Mouse (Mus musculus): ENCODE measurements at regions not wholly inside any gene's neighbourhood (a gene's known extent, or its start where the extent isn't known, plus 50 kb on each side); places are given as distances from the start of the nearest gene placed in this dataset.
A peak's percentile ranks its signal among the peaks of the same experiment; 100 is the strongest.

DNA sequence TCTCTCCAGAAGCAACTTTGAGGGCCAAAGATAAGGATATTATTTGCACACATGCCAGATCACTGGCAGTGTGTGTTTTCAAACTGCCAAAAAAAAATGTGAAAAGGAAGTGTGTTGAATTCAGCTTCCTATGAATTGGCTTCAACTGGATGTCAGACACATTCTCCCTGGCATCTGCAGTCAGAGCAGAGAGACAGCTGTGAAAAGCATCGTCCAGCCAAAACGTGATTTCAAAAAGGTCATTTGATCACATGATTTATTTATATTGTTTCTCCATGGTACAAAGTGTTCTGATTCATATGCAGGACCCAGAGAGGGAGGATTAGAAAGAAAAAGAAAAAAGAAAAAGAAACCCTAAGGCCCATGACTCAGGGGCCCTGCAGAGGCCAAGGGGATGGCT is 207.2 kb upstream of the Adamts9 start:
- no peak for DNase-seq (ENCODE audit: extremely low spot score, low read depth, low spot score)

DNA sequence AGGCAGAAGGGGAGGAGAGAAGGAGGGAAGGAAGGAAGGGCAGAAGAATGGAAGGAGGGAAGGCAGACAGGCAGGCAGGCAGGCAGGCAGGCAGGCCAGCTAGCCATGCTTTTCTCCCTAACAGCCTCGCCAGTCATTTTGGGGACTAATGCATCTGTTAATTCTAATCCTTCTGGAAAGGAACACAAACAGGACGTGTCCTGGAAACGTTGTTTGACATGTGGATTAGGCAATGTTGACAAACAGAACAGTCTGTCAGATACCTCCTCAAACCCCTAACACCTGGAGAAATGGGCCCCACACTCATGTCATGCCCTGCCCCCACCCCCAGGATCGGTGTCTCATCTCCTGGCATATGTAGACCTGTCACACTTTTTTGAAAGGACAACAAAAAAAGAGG is 206.7 kb upstream of the Adamts9 start:
- DNase-seq (ENCODE audit: extremely low spot score, low read depth, low spot score) = no peak

DNA sequence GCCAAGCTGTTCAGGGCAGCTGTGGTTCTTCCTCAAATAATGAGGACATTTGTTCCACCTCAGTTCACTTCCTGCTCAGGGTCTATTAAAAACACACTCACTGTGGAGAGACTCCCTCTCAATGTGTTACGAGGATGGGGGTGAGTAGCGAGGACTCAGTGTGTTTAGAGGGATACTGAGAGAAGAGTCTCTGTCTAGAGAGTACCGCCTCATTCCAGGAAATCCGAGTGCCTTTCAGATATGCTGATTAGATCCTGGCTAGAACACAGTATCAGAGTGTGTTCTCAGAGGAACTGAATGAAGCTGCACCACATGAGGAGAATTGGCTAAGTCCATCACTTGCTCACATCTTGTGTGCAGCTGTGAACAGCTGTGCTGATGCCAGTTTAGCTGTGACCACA is 197.0 kb upstream of the Adamts9 start:
- DNase-seq (ENCODE audit: extremely low spot score, low read depth, low spot score) = no peak

DNA sequence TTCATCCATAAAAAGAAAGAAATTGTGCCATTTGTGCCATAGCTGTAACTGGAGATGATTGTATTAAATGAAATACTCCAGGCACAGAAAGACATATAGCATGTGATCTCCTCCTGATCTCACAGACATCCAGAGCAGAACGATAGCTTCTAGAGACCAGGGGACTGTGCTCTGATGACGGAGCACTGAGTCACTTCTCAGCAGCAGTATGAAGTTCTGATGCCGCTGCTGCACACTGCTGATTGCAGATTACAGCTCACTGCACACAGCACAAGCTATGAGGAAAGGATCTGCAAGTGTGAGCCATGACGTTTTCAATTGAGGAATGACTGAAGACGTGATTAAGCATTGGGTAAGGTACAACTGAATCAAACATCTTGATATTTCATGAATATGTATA is 190.6 kb upstream of the Adamts9 start:
- no peak for DNase-seq (ENCODE audit: extremely low spot score, low read depth, low spot score)

DNA sequence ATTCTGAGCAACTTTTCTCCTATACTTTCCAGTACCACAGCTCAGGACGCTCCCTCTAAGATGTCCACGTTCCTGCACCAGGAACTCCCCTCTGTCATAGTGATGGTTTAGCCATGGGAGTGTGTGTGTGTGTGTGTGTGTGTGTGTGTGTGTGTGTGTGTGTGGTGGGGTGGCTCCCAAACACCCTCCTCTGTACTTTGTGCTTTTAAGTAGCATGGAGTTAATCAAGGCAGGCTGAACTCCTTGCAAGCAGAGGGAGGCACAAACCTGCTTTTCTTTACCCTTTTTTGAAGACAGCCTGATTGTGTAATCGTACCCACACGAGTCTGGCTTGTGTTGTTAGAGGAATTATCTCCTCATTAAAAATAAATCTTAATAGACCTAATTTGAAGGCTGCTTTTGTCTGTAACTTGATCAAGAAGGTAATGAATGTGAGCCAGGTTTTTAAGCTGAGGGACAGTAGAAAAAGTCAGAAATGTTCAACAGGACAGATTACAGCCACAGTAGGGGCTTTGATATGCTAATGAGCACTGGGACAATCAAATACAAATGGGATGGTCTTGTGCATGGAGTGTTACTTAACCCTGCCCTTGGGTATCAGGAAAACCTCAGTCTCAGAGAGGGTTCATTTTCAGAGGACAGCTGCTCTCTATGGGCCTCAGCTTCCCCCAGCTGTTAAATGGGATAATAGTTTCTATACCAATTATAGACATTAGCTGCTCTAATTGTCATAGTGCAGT is 187.8 kb upstream of the Adamts9 start:
- no peak for DNase-seq (ENCODE audit: extremely low spot score, low read depth, low spot score)

DNA sequence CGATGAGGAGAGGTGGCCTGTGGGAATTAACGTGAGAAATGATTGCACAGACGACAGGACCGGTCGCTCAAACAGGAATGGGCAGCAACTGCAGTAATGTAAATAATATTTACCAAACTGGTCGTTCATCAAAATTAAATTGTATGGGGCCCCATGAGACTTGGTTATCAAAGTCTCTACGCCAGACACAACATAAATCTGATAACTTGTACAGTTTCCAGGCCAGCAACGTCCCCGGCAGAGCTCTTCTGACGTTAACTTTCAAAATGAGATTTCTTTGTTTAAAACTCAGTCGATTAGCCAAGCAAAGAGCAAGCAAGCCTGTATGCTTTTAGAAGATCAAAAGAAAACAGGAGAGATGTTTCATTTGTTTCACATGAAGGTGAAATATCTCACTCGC is 176.2 kb upstream of the Adamts9 start:
- no peak for DNase-seq (ENCODE audit: extremely low spot score, low read depth, low spot score)

DNA sequence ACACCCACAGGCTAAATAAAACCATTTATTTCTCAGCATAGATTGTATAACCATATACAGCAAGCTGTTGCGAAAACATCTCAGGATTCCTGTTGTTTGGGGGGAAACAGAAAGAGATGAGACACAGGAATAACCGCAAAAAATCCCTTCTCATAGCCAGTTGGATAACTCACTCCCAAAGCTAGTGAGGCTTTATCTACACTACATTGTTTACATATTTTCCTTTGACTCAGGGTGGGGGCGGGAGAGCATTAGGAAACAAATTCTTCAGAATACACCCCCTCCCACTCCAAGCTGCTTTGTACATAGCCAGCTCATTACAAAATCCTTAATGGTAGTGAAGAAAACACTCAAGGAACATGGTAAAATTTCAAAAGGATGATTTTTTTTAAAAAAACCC is 170.1 kb upstream of the Adamts9 start:
- no peak for DNase-seq (ENCODE audit: extremely low spot score, low read depth, low spot score)

DNA sequence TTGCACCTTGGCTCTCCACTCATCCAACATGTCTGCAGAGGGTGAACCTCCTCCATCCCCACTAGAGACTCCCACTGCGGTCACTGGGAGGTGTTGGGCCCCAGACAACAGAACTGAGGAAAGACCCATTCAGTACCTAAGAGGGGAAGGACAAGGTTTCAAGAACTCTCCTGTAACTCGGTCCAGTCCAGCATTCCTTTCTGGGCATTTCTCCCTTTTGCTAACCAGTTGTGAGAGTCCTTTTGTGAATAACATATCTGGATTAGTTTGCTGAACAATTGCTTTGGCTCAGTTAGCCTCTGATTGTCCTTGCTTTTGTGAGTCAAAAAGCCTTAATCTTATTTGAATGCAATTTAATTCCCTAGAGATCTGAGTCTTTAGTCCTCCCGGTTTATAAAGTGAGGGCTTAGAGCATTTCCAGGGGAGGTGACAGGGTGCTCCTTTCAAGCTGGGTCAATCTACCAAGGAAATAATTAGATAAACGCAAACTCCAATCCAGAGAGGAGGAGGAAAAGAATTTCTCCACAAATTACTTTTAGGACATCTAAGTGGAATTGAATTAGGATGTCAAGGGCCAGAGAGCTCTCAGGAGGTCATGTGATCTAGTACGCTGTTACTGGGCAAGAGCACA is 151.6 kb upstream of the Adamts9 start:
- no peak for DNase-seq (ENCODE audit: extremely low spot score, low read depth, low spot score)

DNA sequence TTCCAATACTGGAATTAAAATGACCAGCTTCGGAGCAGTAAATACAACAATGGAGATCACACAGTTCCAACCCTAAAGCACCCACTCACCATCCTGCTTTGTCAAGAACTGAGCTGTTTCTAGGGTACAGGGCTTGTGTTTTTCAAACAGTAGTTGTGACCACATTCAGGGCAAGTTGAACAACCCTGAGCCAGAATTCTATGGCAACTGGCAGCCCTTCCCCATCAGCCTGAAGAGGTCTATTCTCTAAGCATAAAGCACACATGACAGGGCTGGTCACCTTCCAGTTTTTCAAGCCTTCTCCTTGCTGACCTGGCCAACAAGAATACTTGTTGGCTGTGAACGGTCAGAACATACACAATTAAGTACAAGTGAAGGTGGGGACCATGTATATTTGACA is 150.5 kb upstream of the Adamts9 start:
- DNase-seq (ENCODE audit: extremely low spot score, low read depth, low spot score) = no peak

DNA sequence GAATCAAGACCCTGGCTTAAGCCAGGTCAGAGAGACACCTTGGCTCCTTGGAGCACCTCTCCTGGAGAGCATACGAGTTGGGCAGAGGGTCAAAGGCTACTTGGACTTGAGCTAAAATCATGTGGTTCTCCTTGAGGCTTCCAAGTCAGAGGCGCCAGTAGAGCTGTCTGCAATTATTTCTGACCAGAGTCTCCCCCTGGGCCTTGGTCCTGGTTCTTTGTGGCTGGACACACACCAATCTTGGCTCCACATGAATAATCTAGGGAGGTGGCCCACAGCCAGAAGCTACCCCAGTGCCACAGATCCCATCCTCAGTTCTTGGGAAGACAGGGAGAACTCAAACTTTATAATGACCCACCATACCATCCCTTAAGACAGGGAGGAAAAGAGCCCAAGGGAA is 144.0 kb upstream of the Adamts9 start:
- DNase-seq (ENCODE audit: extremely low spot score, low read depth, low spot score) = no peak

DNA sequence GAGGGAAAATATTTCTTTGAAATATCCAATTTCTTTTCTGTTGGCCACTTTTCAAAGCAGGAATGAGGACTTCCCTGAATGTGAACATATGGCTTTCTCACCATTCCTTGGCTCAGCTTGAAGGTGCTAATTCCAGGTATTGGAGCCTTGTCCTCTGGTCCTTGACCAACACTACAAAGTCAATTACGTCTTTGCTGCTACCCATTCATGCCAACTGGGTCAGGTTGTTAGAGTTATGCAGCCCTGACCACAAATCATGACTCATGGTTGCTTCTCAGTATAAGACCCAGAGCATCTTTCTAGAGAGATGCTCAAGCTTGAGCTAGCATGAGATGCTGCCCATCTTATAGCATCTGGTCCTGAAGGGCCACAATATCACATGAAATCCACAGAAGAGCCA is 141.0 kb upstream of the Adamts9 start:
- DNase-seq (ENCODE audit: extremely low spot score, low read depth, low spot score) = no peak

DNA sequence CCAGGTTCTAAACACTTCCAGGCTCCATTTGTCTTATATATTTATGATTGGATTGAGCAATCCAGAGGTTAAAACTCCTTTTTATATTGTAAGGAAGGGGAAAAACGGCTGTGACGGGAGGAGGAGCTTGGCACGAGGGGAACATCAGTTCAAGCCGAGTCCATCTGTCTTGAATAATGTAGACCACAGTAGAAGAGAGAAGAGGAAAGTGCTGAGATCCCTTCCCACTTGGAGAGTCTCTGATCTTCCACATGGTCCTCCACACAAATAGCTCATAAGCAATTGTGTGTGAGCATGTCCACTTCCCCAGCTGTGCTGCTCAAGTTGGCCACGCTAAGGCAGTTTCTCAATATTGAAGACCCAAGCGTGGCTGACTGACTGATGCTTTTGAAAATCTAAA is 140.4 kb upstream of the Adamts9 start:
- DNase-seq (ENCODE audit: extremely low spot score, low read depth, low spot score) = no peak

DNA sequence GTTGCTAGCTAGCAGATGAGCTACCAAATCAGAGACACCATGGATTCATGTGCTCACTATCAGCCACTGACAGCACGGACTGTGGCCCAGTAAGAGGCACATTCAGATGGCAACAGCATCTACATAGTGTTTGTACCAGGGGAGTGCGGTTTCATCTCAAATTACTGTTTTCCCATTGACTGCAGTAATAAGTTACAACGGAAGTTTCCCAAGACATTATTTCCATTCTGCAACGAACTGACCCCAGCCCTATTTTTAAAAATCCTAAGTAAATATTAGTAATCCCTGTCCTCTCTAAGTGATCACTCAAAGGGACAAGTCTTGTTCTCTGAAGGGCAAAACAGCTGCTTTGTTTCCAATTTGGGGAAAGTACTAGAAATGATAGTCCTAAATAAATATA is 138.9 kb upstream of the Adamts9 start:
- no peak for DNase-seq (ENCODE audit: extremely low spot score, low read depth, low spot score)

DNA sequence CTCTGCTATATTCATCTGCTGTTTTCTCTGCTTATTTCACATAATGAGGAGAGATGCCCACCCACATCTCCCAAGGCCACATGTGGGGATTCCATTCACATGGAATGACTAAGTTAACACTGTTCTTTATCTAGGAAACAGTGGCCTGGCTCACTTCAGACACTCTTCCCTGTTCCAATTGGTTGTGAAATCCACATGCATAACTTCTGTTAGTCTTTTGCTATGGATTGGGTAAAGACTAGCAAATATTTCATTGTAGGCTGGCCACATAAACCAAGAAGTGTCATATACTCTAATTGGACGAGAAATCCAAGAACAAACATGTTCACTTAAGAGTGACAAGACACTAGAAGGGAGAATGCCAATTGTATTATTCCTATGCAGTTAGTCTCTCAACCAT is 133.4 kb upstream of the Adamts9 start:
- DNase-seq (ENCODE audit: extremely low spot score, low read depth, low spot score) = no peak

DNA sequence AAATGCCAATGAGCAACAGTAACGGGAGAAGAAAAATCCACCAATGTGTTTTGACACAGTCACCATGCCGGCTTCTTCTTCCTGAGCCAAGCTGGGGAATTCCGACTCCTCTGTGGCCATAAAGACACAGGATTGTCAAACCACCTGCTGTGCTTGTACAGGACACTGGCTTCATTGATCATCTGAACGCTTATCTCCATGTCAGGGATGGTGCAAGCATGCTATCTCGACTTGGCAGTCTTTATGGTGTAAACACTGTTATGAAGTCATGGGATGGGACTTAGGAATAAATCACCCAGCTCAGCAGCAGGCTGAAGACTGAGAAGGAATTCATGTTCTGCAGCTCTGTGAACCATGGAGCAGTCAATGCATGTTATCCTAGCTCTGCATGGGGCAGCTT is 132.6 kb upstream of the Adamts9 start:
- no peak for DNase-seq (ENCODE audit: extremely low spot score, low read depth, low spot score)

DNA sequence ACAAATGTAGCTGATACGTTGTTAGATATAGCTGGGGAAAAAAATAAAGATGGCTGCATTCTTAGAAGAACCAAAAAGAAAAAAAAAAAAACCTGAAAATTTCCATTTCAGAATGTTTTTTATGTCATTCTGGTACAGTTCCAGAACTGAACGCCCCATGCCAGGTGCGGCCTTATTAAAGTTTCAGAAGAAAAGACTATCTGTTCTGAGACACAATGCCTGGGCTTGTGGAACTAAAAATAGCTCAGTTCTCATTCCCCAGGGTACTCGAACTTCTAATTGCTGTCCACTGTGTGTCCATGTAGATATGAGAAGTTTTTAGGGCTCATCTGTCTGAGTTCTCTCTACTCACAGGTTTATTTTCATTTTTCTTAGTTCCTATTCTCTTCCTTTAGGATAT is 131.7 kb upstream of the Adamts9 start:
- no peak for DNase-seq (ENCODE audit: extremely low spot score, low read depth, low spot score)

DNA sequence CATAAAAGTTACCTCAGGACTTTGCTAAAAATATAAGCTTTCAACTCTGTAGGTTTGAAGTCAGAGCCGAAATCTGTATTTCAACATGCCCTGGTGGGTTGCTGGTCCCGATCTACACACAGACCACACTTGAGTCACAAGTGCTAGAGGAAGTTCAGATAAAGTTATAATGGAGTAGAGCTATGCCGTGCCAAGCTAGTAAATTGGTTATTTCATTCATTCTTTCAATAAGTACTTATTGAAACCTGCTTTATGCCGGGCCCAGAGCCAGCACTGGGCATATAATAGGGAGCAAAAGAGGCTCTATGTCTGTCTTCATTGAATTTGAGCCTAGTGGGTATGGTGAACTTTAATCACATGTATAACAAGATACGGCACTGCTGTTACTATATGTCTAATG is 127.6 kb upstream of the Adamts9 start:
- DNase-seq (ENCODE audit: extremely low spot score, low read depth, low spot score) = no peak

DNA sequence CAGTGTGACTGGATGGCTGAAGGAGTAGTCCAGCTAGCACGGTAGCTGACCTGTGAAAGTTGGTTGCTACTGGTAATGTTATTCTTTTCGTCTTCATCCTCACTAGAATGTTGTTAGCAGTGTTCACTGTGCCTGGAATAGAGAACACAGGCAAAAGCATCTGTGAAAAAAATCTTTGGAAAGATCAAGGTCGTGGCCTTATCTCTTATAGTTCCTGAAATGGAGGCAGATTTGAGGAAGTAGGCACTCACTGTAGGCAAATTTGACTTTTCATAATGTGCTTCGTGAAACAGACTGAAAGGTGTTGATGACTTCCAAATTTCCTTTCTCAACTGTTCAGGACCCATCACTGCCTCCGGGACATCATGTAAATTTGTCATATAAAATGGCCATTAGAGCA is 124.5 kb upstream of the Adamts9 start:
- DNase-seq (ENCODE audit: extremely low spot score, low read depth, low spot score) = no peak

DNA sequence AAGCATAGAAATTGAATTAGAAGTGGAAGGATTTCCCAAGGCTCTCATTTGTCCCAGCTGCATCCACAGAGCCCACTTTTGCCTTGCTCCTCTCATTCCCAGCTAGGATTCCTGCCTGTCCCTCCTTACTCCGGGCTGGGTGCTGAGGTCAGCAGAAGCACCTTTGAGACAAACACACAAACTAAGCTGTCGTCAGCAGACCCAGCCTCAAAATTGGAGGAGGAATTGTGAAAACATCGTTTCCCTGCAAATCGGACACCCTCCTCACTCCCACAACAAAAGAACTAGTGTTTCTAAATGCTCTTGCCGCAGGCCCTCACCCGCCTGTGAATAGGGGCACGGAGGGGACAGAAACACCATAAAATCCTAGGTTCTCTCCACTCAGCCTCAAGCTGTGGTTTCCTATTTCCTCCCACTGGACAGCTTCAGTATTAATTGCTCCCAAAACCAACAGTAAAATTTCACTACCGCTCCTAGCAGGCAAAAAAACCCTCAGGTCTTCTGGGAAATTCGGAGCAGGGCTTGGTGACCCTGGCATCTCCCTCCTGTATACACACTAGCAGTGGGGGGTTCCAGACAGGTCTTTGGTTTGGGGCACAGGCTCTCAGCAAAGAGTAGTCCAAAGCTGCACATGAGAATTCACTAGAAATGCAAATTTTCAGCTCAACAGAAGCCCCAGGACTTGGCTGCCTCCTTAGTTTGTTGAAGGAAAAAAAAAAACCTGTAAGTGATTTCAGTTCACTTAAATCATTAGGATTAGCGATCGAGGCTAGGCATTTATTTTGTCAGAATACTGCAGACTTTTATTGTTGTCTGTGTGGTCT is 123.5 kb upstream of the Adamts9 start:
- DNase-seq (ENCODE audit: extremely low spot score, low read depth, low spot score) = peak; percentile 58

DNA sequence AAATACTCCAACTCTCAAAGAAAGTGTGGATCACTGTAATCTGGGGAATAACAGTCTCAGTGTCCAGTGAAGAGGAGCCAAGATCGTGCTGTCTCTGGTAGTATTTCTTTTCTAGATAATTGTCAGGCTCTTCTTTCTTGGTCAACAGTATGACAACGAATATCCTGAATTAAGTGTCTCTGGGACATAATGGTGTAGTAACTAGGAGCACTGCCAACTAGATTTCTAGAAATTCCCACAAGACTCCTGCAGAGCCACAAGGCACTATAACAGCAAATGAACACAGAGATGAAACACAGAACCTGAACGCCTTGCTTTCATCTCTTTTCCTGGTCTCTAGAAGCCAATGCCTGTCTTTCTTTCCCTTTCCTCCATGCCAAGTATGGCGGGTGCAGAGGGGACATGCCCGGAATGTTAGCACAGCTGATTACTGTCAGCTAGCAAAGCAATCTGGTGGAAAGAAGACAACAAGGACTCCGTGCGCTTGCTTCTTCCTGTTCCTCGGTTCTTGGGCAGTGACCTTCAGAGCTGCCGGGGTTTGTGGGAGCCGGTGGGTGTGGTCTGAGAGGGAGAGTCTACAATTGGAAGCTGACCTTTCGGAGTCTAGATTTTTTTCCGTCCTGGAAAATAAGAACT is 122.7 kb upstream of the Adamts9 start:
- DNase-seq (ENCODE audit: extremely low spot score, low read depth, low spot score) = no peak

DNA sequence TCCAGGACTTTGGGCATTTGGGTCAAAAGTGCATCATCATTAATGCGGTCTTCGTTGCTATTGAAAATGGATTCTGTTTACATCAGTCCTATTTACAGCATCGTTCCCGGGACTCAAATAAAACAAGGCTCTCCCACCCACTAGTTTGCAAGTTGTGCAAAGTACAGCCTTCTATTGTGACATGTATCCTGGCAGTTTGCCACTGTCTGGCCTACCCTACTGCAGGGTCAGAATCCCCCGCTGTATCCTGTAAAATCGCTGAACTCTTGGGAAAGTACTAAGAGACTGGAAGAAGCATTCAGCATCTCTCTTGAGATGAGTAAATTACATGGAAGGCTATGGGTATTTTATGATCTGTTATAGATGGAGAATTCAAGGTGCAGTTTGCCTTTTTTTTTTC is 122.1 kb upstream of the Adamts9 start:
- DNase-seq (ENCODE audit: extremely low spot score, low read depth, low spot score) = no peak

DNA sequence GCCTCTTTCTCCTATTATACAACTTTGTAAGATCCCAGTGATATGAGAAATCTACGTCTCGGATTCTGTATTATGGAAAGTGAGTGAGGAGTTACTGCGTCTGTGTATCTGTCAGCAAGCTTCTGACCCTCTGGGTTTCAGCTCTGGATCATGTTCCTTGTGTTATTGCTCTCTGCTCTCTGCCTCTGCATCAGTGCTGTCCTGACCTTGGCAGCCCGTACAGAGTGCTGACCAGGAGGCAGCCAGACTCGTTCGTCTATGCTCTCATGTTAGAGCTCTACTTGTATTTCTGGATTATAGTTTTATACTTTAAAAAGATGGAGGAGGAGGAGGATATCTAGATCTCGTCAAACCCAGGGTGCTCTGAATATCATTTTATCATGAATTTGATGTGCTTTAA is 121.1 kb upstream of the Adamts9 start:
- DNase-seq (ENCODE audit: extremely low spot score, low read depth, low spot score) = no peak

Data from hindlimb bud, embryonic 11.5 days (tissue).